Mouse (Mus musculus): ENCODE results near the gene U2af1. TPM values are rescaled to one million over a fixed set of nuclear protein-coding genes. Genes with fewer than 3 reads are reported as not detected.
"Not testable (repeated sequence)": the region's sequence is repeated elsewhere in the genome, so short reads cannot be mapped to it uniquely, and the experiment has no call there.

Gene U2af1
- total RNA-seq (2014; fragmentation: Nextera tagmentation) = 72.5 and 104 TPM in 2 replicates
- 259 and 261 TPM in 2 replicates for total RNA-seq (2017)
- polyA plus RNA-seq (2012) = 124 and 130 TPM in 2 replicates

- ATAC-seq (ENCODE audit: extremely low read depth, insufficient number of reproducible peaks, low FRiP score, poor library complexity, severe bottlenecking) (peak; percentile 93), DNase-seq (ENCODE audit: low spot score) (peak; percentile 98)
- H3K4me1 ChIP-seq (ENCODE audit: insufficient read depth, low read depth, low read length) = peaks cover 44% of the 10 kb centered on the region
- TF ChIP-seq CTCF (IDR thresholded peaks at IDR 0.05; ENCODE audit: low read depth, low read length) (no peak), POLR2AphosphoS5 (IDR thresholded peaks at IDR 0.05; ENCODE audit: insufficient replicate concordance, low read depth, low read length) (no peak), GATA2 (IDR thresholded peaks at IDR 0.05; ENCODE audit: borderline replicate concordance, low read depth, low read length) (no peak), GATA1 (IDR thresholded peaks at IDR 0.05; ENCODE audit: borderline replicate concordance, low read length) (no peak), TAL1 (conservative IDR thresholded peaks at IDR 0.05; ENCODE audit: low read depth, low read length) (no peak)
- peaks cover 36% of the 10 kb centered on the region for H3K36me3 ChIP-seq (replicated peaks)
- H3K27me3 ChIP-seq (ENCODE audit: insufficient read depth, low read length) = no peaks in the 10 kb centered on the region
- H3K4me3 ChIP-seq (ENCODE audit: low read depth, low read length) = peak within 1 kb of the TSS; percentile 89
- no peaks in the 10 kb centered on the region for H3K9me3 ChIP-seq (replicated peaks)
Measured at GRCm38 (mm10) chr17:31658468-31659185, at the start of gene U2af1. U2af1 (minus strand) TSS chr17:31658892.

GRCm38 (mm10) chr17:31705271-31706020 lies 46.8 kb upstream of the U2af1 start:
- no peaks in the 10 kb centered on the region for H3K9me3 ChIP-seq (replicated peaks)
- ATAC-seq (ENCODE audit: extremely low read depth, insufficient number of reproducible peaks, low FRiP score, poor library complexity, severe bottlenecking) (no peak), DNase-seq (ENCODE audit: low spot score) (no peak)
- H3K4me3 ChIP-seq (ENCODE audit: low read depth, low read length) = no peak overlapping the region
- TF ChIP-seq TAL1 (conservative IDR thresholded peaks at IDR 0.05; ENCODE audit: low read depth, low read length) (no peak), GATA1 (IDR thresholded peaks at IDR 0.05; ENCODE audit: borderline replicate concordance, low read length) (no peak), POLR2AphosphoS5 (IDR thresholded peaks at IDR 0.05; ENCODE audit: insufficient replicate concordance, low read depth, low read length) (peak; percentile 67; the same call in 1 of the 2 replicates)
- H3K36me3 ChIP-seq (replicated peaks) = no peaks in the 10 kb centered on the region
- no peaks in the 10 kb centered on the region; the same call in none of the 2 replicates for H3K27me3 ChIP-seq (ENCODE audit: insufficient read depth, low read length)
- no peaks in the 10 kb centered on the region for H3K4me1 ChIP-seq (ENCODE audit: insufficient read depth, low read depth, low read length)

- no peak overlapping the region for H3K4me3 ChIP-seq (ENCODE audit: low read depth, low read length)
- DNase-seq (ENCODE audit: low spot score) (no peak), ATAC-seq (ENCODE audit: extremely low read depth, insufficient number of reproducible peaks, low FRiP score, poor library complexity, severe bottlenecking) (no peak)
- no peaks in the 10 kb centered on the region for H3K9me3 ChIP-seq (replicated peaks)
- H3K36me3 ChIP-seq (replicated peaks) = no peaks in the 10 kb centered on the region
- no peak for TF ChIP-seq CTCF (IDR thresholded peaks at IDR 0.05; ENCODE audit: low read depth, low read length)
- H3K27me3 ChIP-seq (ENCODE audit: insufficient read depth, low read length) = peaks cover 5% of the 10 kb centered on the region
- no peaks in the 10 kb centered on the region for H3K4me1 ChIP-seq (ENCODE audit: insufficient read depth, low read depth, low read length)
Measured at GRCm38 (mm10) chr17:31703276-31703980, 44.7 kb upstream of the U2af1 start.

GRCm38 (mm10) chr17:31698347-31698746 lies 39.7 kb upstream of the U2af1 start:
- H3K36me3 ChIP-seq (replicated peaks) = no peaks in the 10 kb centered on the region
- H3K4me3 ChIP-seq (ENCODE audit: low read depth, low read length) = no peak overlapping the region
- no peak for DNase-seq (ENCODE audit: low spot score)
- no peaks in the 10 kb centered on the region; the same call in 1 of the 2 replicates for H3K4me1 ChIP-seq (ENCODE audit: insufficient read depth, low read depth, low read length)
- ATAC-seq (ENCODE audit: extremely low read depth, insufficient number of reproducible peaks, low FRiP score, poor library complexity, severe bottlenecking) = no peak
- no peaks in the 10 kb centered on the region for H3K9me3 ChIP-seq (replicated peaks)
- H3K27me3 ChIP-seq (ENCODE audit: insufficient read depth, low read length) = peaks cover 12% of the 10 kb centered on the region
- no peak for TF ChIP-seq GATA1 (IDR thresholded peaks at IDR 0.05; ENCODE audit: borderline replicate concordance, low read length)
- no peak for TF ChIP-seq CTCF (IDR thresholded peaks at IDR 0.05; ENCODE audit: low read depth, low read length)
- TF ChIP-seq POLR2AphosphoS5 (IDR thresholded peaks at IDR 0.05; ENCODE audit: insufficient replicate concordance, low read depth, low read length) = no peak
- TF ChIP-seq GATA2 (IDR thresholded peaks at IDR 0.05; ENCODE audit: borderline replicate concordance, low read depth, low read length) = no peak
- no peak for TF ChIP-seq TAL1 (conservative IDR thresholded peaks at IDR 0.05; ENCODE audit: low read depth, low read length)

GRCm38 (mm10) chr17:31695356-31695755 lies 36.7 kb upstream of the U2af1 start:
- not testable (repeated sequence) for H3K9me3 ChIP-seq (replicated peaks); H3K4me1 ChIP-seq (ENCODE audit: insufficient read depth, low read depth, low read length); ATAC-seq (ENCODE audit: extremely low read depth, insufficient number of reproducible peaks, low FRiP score, poor library complexity, severe bottlenecking); H3K4me3 ChIP-seq (ENCODE audit: low read depth, low read length); DNase-seq (ENCODE audit: low spot score); H3K36me3 ChIP-seq (replicated peaks)
- peaks cover 22% of the 10 kb centered on the region for H3K27me3 ChIP-seq (ENCODE audit: insufficient read depth, low read length)

- DNase-seq (ENCODE audit: low spot score) (no peak), ATAC-seq (ENCODE audit: extremely low read depth, insufficient number of reproducible peaks, low FRiP score, poor library complexity, severe bottlenecking) (no peak)
- Histone ChIP-seq H3K36me3 (replicated peaks) (no peaks in the 10 kb centered on the region), H3K27me3 (ENCODE audit: insufficient read depth, low read length) (peaks cover 20% of the 10 kb centered on the region), H3K9me3 (replicated peaks) (no peaks in the 10 kb centered on the region), H3K4me1 (ENCODE audit: insufficient read depth, low read depth, low read length) (no peaks in the 10 kb centered on the region; the same call in 1 of the 2 replicates), H3K4me3 (ENCODE audit: low read depth, low read length) (no peak overlapping the region)
- no peak for TF ChIP-seq CTCF (IDR thresholded peaks at IDR 0.05; ENCODE audit: low read depth, low read length)
- TF ChIP-seq GATA1 (IDR thresholded peaks at IDR 0.05; ENCODE audit: borderline replicate concordance, low read length) = no peak
- TF ChIP-seq GATA2 (IDR thresholded peaks at IDR 0.05; ENCODE audit: borderline replicate concordance, low read depth, low read length) = no peak
- no peak for TF ChIP-seq TAL1 (conservative IDR thresholded peaks at IDR 0.05; ENCODE audit: low read depth, low read length)
- no peak for TF ChIP-seq POLR2AphosphoS5 (IDR thresholded peaks at IDR 0.05; ENCODE audit: insufficient replicate concordance, low read depth, low read length)
Measured at GRCm38 (mm10) chr17:31694949-31695348, 36.3 kb upstream of the U2af1 start.
